Mouse (Mus musculus) stomach, postnatal 0 days (tissue): ENCODE data around the gene Qrfp. TPM values are rescaled to one million over a fixed set of nuclear protein-coding genes. Genes with fewer than 3 reads are reported as not detected.

Experiments used
- ATAC-seq: fragments of 200-750 bp; cut with Nextera tagmentation; 2 replicates; pipeline ENCODE4 v1.8.0; 2017; ENCODE audit not compliant: low FRiP score, low TSS enrichment
- DNase-seq: peaks from one replicate; pipeline ENCODE4 v3.0.0-alpha.2; 2016; ENCODE audit warnings: low spot score
- H3K27ac ChIP-seq: fragments of 300-500 bp; sonication (generic); replicated peaks from 2 replicates; pipeline ENCODE4 v1.5.1; 2014; ENCODE audit warnings: mild to moderate bottlenecking, control low read depth
- H3K27me3 ChIP-seq: fragments of 300-500 bp; sonication (generic); 2 replicates; pipeline ENCODE4 v1.6.1; 2014; ENCODE audit warnings: low read length; ENCODE audit not compliant: control insufficient read depth, insufficient read depth
- H3K36me3 ChIP-seq: fragments of 300-500 bp; sonication (generic); 2 replicates; pipeline ENCODE4 v1.6.1; 2014; ENCODE audit warnings: low read length, mixed read lengths; ENCODE audit not compliant: control insufficient read depth, insufficient read depth
- H3K4me1 ChIP-seq: fragments of 300-500 bp; sonication (generic); replicated peaks from 2 replicates; pipeline ENCODE4 v1.6.1; 2014; ENCODE audit warnings: antibody characterized with exemption; ENCODE audit not compliant: control insufficient read depth, insufficient read depth
- H3K4me2 ChIP-seq: fragments of 300-500 bp; sonication (generic); replicated peaks from 2 replicates; pipeline ENCODE4 v1.6.1; 2014; ENCODE audit warnings: low read depth, mild to moderate bottlenecking, control low read depth, moderate library complexity
- H3K4me3 ChIP-seq: fragments of 300-500 bp; sonication (generic); 2 replicates; pipeline ENCODE4 v1.5.1; 2014; ENCODE audit warnings: low read depth, low read length, control low read depth
- H3K9ac ChIP-seq: fragments of 300-500 bp; sonication (generic); 2 replicates; pipeline ENCODE4 v1.6.1; 2014; ENCODE audit warnings: mild to moderate bottlenecking, low read length, control low read depth, mixed read lengths
- H3K9me3 ChIP-seq: fragments of 300-500 bp; sonication (generic); 2 replicates; pipeline ENCODE4 v1.6.1; 2016; ENCODE audit warnings: low read length; ENCODE audit not compliant: control insufficient read depth
- CTCF ChIP-seq: IDR thresholded peaks from 2 replicates; pipeline ENCODE4 v1.5.1; 2016; ENCODE audit warnings: antibody characterized with exemption, low read depth, mild to moderate bottlenecking, moderate library complexity
- EP300 ChIP-seq: optimal IDR thresholded peaks from 2 replicates; pipeline ENCODE3; 2016; ENCODE audit warnings: antibody characterized with exemption
- WGBS: fragments of 180-500 bp; shearing (Covaris S2); extraction: QIAGEN DNeasy Blood & Tissue Kit; methylation state at CpG from one replicate; pipeline ENCODE4 v1.1.7; 2014; 5-methylcytosine and 5-hydroxymethylcytosine counted together
- polyA plus RNA-seq: library from polyadenylated mRNA; unstranded; fragments of >200 nt; fragmentation: Nextera tagmentation; extraction: Ambion mirVana; gene quantifications from 2 replicates; pipeline ENCODE4 v1.2.1, GENCODE M21; 2015

Qrfp gene
- polyA plus RNA-seq, 1 experiment from 2014 or later: 0.08 TPM

DNA sequence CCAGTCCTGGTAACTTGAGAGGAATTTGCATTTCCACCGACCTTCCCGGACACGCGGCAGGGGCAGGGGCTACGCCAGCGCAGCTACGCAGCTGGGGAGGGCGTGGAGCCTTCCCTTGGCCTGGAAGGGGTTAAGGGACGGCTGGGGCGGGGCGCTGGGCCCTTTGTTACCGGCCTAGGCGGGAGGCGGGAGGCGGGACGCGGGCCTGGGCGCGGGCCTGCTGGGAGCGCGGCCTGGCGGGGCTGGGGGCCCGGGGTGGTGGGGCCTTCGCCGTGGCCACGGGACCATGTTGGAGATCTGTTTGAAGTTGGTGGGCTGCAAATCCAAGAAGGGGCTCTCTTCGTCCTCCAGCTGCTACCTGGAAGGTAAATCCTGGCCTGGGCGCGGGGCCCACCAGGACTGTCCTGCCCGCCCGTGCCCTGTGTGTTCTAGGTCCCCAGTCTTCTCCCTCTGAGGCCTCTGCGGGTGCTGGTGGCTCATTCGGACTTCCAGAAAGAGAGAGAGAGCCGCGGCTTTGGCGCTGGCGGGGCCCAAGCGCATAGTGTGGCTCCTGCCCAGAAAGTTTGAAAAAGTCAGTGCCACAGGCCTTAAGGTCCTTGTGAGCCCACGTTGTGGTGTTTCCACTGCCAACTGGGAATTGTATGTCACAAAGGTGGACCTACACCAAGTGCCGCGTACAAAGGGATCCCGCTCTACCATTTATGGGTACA lies 50.5 kb downstream of the Qrfp start:
- Histone ChIP-seq H3K4me1 (peaks cover 10% of the 10 kb centered on the region; the same call in 1 of the 2 replicates), H3K36me3 (no peaks in the 10 kb centered on the region), H3K4me3 (peak overlapping the region; percentile 92), H3K27ac (peak overlapping the region; percentile 98), H3K4me2 (peak overlapping the region; percentile 84), H3K9ac (peak overlapping the region; percentile 99), H3K9me3 (no peaks in the 10 kb centered on the region), H3K27me3 (no peaks in the 10 kb centered on the region)
- ATAC-seq (peak; percentile 94), DNase-seq (peak; percentile 92)
- 1% methylated on average over 32 of the region's 42 CpGs for WGBS
- no peak for TF ChIP-seq EP300

DNA sequence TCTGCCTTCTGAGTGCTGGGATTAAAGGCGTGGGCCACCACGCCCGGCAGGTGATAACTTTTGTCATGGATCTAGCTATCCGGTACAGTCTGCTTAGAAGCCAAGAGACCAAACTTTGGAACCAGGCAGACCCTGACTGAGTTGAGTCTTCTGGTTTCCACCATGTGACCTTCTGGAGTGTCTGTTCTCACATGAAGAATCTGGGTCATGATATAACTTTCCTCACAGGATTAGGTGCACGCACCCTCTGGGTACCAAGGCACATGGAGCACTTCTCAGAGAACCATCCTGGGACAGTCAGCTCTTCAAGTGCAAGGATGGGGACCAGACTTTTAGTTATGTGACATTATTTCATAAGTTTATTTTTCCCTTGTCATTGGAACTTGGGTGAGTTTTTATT lies 51.4 kb downstream of the Qrfp start:
- Histone ChIP-seq H3K36me3 (no peaks in the 10 kb centered on the region), H3K4me1 (peaks cover 10% of the 10 kb centered on the region; the same call in 1 of the 2 replicates), H3K4me3 (peak overlapping the region; percentile 92), H3K27ac (peak overlapping the region; percentile 98; the same call in 1 of the 2 replicates), H3K27me3 (no peaks in the 10 kb centered on the region), H3K9me3 (no peaks in the 10 kb centered on the region), H3K9ac (peak overlapping the region; percentile 99; the same call in 1 of the 2 replicates), H3K4me2 (peak overlapping the region; percentile 84)
- ATAC-seq (no peak), DNase-seq (no peak)
- WGBS: 77% methylated on average over 5 of the region's 5 CpGs
- TF ChIP-seq CTCF (no peak), EP300 (no peak)

DNA sequence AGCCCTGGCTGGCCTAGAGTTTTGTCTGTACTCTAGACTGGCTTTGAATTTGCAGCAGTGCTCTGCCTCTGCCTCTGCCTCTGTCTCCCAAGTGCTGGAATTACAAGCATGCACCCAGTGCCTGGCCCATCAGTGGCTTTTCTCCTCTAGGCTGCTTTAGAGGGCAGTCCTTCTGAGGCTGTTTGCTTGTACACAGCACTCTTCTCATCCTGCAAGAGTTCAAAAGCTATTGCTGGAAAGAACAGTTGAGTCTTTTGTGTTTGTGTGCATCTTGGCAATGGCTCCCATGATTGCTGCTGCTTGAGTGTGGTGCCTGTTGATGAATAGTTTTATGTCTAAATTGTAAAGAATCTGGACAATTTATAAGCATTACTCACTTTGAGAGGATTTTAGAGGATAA lies 52.9 kb downstream of the Qrfp start:
- Histone ChIP-seq H3K9me3 (no peaks in the 10 kb centered on the region), H3K36me3 (no peaks in the 10 kb centered on the region), H3K4me2 (no peak overlapping the region), H3K27ac (no peak overlapping the region), H3K27me3 (no peaks in the 10 kb centered on the region), H3K4me1 (peaks cover 3% of the 10 kb centered on the region; the same call in 1 of the 2 replicates), H3K4me3 (no peak overlapping the region), H3K9ac (no peak overlapping the region)
- TF ChIP-seq CTCF: no peak
- no peak for DNase-seq
- no peak for ATAC-seq

Other genes with a start within 250 kb of the Qrfp start
- gene Fubp3, start 237.9 kb downstream of the Qrfp start, polyA plus RNA-seq: 45.5 and 50.2 TPM in 2 replicates
- gene Prdm12, start 170.5 kb downstream of the Qrfp start, polyA plus RNA-seq: not detected in 2 replicates
- gene Exosc2, start 139.9 kb downstream of the Qrfp start, polyA plus RNA-seq: 22.2 and 23.4 TPM in 2 replicates
- gene Abl1, start 122.2 kb downstream of the Qrfp start, polyA plus RNA-seq: 11.1 and 11.5 TPM in 2 replicates
- gene Fibcd1, start 35.4 kb upstream of the Qrfp start, polyA plus RNA-seq: 0.08 and 0.17 TPM in 2 replicates
- 0.79 and 0.80 TPM in 2 replicates for gene Lamc3, start 76.7 kb upstream of the Qrfp start, polyA plus RNA-seq
- 47.7 and 49.5 TPM in 2 replicates for gene Aif1l, start 139.6 kb upstream of the Qrfp start, polyA plus RNA-seq
- 29.4 and 33.6 TPM in 2 replicates for gene Nup214, start 163.9 kb upstream of the Qrfp start, polyA plus RNA-seq